Mouse (Mus musculus) naive thymus-derived CD4-positive, alpha-beta T cell, adult 2 months (primary cell): ENCODE data around the gene Spata5.

Experiments used
- DNase-seq: peaks from one replicate; pipeline ENCODE4 v3.0.0-alpha.2; 2011; ENCODE audit warnings: low read depth

The Spata5 gene

GRCm38 (mm10) chr3:37419458-37419991, at the start of gene Spata5:
Gene Spata5, plus strand, starts transcription at chr3:37419896.
- DNase-seq: peak; percentile 100

GRCm38 (mm10) chr3:37370407-37370806, 49.3 kb upstream of the Spata5 start:
- DNase-seq: no peak

GRCm38 (mm10) chr3:37373712-37374111, 46.0 kb upstream of the Spata5 start:
- no peak for DNase-seq

- no peak for DNase-seq
Measured at GRCm38 (mm10) chr3:37377926-37378325, 41.8 kb upstream of the Spata5 start.

- DNase-seq: no peak
Measured at GRCm38 (mm10) chr3:37378412-37378811, 41.3 kb upstream of the Spata5 start.

GRCm38 (mm10) chr3:37379201-37379600, 40.5 kb upstream of the Spata5 start:
- no peak for DNase-seq

- DNase-seq: no peak
Measured at GRCm38 (mm10) chr3:37379930-37380881, 39.5 kb upstream of the Spata5 start.

- DNase-seq: no peak
Measured at GRCm38 (mm10) chr3:37381457-37381856, 38.2 kb upstream of the Spata5 start.

- DNase-seq: no peak
Measured at GRCm38 (mm10) chr3:37383096-37383765, 36.5 kb upstream of the Spata5 start.

- no peak for DNase-seq
Measured at GRCm38 (mm10) chr3:37387310-37387709, 32.4 kb upstream of the Spata5 start.

GRCm38 (mm10) chr3:37396930-37397608, 22.6 kb upstream of the Spata5 start:
- DNase-seq: no peak

GRCm38 (mm10) chr3:37397646-37398045, 22.1 kb upstream of the Spata5 start:
- no peak for DNase-seq

GRCm38 (mm10) chr3:37398661-37399395, 20.9 kb upstream of the Spata5 start:
- no peak for DNase-seq

GRCm38 (mm10) chr3:37401729-37402610, 17.7 kb upstream of the Spata5 start:
- no peak for DNase-seq

- DNase-seq: no peak
Measured at GRCm38 (mm10) chr3:37407598-37407997, 12.1 kb upstream of the Spata5 start.

- no peak for DNase-seq
Measured at GRCm38 (mm10) chr3:37413446-37413845, 6.2 kb upstream of the Spata5 start.

- peak; percentile 84 for DNase-seq
Measured at GRCm38 (mm10) chr3:37414413-37414960, 5.2 kb upstream of the Spata5 start.

GRCm38 (mm10) chr3:37418341-37418740, 1.4 kb upstream of the Spata5 start:
- no peak for DNase-seq

- DNase-seq: no peak
Measured at GRCm38 (mm10) chr3:37418961-37419457, 687 bp upstream of the Spata5 start.

GRCm38 (mm10) chr3:37420072-37420471, 376 bp downstream of the Spata5 start, which contains the start of gene Nudt6:
Gene Nudt6, minus strand, starts transcription at chr3:37420211.
- DNase-seq: peak; percentile 96
